Mouse (Mus musculus) thymus, postnatal 0 days (tissue): ENCODE measurements around the gene Pusl1. TPM values are rescaled to one million over a fixed set of nuclear protein-coding genes. Genes with fewer than 3 reads are reported as not detected.

Experiments
- DNase-seq: peaks from one replicate; pipeline ENCODE4 v3.0.0-alpha.2; 2015; ENCODE audit warnings: low spot score
- polyA plus RNA-seq: library from polyadenylated mRNA; unstranded; fragments of >200 nt; fragmentation: Nextera tagmentation; extraction: Ambion mirVana; gene quantifications from 2 replicates; pipeline ENCODE4 v1.2.1, GENCODE M21; 2015

The Pusl1 gene
- polyA plus RNA-seq, 1 experiment from 2014 or later, result 42.5 TPM

- no peak for DNase-seq
Observed at GRCm38 (mm10) chr4:155887674-155888073, 3.9 kb downstream of the Pusl1 start.

DNA sequence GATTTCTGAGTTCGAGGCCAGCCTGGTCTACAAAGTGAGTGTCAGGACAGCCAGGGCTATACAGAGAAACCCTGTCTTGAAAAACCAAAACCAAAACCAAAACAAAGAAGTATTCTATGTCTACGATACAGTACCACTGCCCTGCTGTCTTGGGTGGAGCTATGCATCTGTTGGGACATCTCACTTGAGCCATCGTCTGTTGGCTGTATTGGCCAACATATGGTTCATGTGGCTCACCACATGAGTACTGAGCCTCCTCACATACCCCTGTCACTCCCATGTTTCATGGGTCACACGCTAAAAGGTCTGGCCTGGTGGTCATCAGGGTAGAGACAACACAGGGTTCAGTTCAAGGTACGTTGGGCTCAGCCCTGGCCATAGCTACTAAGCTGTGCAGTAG is 5.3 kb downstream of the Pusl1 start:
- no peak for DNase-seq

DNA sequence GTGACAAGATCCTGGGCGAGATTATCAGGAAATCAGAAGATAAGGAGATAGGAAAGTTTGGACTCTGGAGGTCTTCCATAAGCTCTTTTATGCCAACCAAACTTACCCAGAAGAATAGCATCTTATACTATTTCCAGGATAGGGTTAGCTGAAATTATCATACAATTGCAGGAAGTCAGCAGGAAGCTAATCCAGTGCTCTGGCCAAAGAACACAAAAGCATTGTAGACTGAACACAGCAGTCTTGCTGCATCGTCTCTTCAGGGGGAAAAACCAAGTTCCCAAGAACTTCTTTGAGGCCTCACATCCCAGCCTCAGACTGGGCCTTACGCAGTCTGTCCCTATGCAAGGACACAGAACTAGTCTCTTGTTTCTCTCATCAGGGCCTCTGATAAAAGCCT is 8.0 kb downstream of the Pusl1 start:
- no peak for DNase-seq

- DNase-seq, result no peak
Observed at GRCm38 (mm10) chr4:155871404-155871803, 20.2 kb downstream of the Pusl1 start.

GRCm38 (mm10) chr4:155869317-155870033 is 22.1 kb downstream of the Pusl1 start, which contains the start of the genes Cptp and Ints11:
Cptp (minus strand) TSS chr4:155869440.
Ints11 (plus strand) TSS chr4:155869546.
- DNase-seq, result peak; percentile 95

GRCm38 (mm10) chr4:155868614-155869298 is 22.8 kb downstream of the Pusl1 start:
- no peak for DNase-seq

DNA sequence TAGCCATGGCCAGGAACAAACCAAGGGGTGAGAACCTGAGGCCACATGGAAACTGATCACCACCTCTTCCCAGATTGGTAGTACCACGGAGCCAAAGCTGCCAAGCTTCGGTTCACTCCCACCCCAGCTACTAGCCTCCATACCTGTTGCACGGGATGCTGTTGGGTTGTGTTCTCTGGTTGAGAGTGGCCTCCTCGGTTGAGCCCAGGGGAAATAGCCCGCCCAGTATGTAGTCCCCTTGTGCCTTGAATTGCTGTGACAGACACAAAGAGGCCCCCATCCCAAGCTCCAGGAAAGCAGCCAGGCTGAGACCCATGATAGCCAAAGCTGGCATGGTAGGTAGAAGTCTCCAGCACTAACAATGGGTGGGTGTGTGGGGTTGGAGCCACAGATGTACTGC is 28.6 kb downstream of the Pusl1 start, which contains the start of gene Tas1r3:
Tas1r3 (minus strand) TSS at position 362 of the 400 bp plus-strand sequence.
- DNase-seq, result no peak

DNA sequence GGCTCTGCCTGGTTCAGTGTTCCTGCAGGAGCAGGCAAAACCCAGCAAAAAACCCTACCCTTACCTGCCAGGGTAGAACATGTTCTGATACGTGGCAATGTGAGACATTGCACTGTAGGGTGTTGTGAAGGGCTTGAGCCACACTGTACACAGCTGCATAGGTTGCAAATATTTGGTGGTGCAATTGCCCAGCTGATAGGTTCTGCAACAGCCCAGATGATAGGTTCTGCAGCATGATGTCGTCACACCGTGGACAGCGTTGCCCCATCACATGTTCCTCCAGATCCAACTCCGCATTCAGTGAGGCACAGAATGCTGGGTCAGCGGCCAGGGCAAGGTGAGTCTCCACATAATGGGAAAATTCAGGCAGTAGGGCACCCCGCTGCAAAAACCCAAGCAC is 29.8 kb downstream of the Pusl1 start:
- DNase-seq, result no peak

- peak; percentile 40 for DNase-seq
Observed at GRCm38 (mm10) chr4:155859318-155859717, 32.3 kb downstream of the Pusl1 start.

DNA sequence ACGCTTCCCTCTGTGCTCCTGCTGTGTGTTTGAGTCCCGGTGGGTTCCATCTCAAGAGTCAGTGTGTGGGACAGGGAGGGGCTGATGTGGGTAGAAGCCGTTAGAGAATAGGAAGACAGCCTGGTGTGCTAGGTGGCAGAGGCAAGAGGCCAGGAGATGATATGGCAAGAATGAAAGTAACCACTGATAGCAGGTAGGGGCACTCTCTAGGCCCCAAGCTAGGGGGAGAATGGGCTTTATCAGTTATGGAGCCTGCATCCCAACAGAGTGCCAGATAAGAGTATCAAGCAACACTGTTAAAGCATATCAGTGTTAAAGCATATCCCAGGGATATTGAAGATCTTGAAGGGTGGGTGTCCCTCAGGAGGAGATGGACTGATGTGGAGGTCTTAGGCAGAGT is 34.7 kb downstream of the Pusl1 start:
- no peak for DNase-seq

- no peak for DNase-seq
Observed at GRCm38 (mm10) chr4:155856071-155856470, 35.5 kb downstream of the Pusl1 start.

DNA sequence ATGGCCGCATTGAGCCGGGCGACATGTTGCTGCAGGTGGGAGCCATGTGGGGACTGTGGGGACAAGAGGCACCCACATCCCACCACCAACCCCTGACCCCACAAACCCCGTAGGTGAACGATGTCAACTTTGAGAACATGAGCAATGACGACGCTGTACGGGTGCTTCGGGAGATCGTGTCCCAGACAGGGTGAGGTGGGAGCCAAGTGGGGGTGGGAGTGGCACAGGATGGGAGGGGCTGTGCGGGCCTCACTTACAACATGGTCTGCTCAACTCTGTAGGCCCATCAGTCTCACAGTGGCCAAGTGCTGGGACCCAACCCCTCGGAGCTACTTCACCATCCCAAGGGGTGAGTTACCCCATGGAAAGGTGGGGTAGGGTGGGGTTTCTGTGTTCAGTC is 36.6 kb downstream of the Pusl1 start:
- no peak for DNase-seq

- DNase-seq, result no peak
Observed at GRCm38 (mm10) chr4:155853421-155853820, 38.2 kb downstream of the Pusl1 start.

DNA sequence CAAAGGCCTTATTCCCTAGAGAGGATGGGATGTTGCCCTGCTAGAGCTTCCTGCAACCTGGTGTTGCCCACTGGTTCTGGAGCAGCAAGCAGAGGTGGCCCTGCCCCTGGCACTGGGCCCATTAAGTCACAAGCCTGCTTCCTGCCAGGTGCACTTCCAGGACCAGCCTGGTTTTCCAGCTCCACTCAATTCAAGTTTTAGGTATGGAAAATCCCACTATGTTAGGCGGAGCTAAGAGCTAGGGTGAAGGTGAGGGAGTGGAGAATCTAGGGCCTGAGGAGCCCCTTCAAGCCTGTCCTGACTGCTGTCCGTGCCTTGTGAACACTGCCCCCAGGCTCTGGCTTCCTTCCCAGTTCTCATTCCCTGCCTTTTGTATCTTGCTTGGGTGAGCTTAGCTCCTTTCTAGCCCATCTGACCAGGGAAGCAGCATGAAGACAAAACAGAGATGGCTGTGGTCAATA is 39.6 kb downstream of the Pusl1 start:
- no peak for DNase-seq

- DNase-seq, result no peak
Observed at GRCm38 (mm10) chr4:155851368-155851767, 40.2 kb downstream of the Pusl1 start.

DNA sequence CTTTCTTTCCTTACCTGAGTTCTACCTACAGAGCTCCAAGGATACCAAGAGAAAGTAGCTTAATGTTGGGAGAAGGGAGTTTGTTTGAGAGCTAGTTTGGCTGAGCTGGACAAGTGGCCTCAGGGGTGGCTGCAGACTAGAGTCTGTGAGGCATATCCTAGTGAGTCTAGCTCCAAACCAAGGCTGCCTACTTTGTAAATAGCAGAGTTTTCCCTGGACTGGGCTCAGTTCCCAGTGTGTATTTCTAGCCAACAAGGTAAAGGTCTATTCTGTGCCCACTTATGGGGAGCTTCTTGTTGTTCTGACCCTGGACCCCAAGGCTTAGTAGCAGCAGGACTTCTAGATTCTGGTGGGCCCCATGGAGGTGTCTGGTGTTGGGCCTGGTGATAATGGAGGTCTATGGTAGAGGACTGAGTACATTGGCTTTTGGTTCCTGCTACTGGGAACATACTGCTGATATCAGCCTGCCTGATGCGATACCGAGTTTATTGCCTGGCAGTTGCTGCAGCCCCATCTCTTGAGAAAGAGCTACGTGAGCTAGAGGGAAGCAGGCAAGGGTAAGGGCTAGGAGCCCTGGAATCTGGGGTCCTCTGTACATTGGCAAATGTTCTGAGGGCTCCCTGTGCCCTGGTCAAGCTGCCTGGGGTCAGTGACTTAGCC is 41.7 kb downstream of the Pusl1 start:
- no peak for DNase-seq

DNA sequence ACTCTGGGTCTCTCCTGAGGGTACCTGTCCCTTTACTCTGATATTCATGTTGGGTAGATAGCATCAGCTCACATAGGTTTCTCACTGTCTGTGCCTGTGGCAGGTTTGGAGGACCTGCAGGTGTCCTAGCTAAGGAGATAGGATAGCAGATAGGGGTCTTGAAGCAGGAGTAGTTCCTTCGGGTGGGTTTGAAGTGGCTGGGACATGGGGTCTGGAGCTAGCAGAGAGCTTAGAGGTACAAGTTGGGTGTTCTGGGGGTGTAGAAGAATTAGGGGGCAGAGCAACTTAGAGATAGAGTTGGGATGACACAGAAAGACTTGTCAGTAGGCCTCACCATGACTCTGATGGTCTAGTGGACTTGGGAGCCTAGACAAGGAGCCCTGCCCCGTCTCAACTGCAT is 42.2 kb downstream of the Pusl1 start:
- no peak for DNase-seq

DNA sequence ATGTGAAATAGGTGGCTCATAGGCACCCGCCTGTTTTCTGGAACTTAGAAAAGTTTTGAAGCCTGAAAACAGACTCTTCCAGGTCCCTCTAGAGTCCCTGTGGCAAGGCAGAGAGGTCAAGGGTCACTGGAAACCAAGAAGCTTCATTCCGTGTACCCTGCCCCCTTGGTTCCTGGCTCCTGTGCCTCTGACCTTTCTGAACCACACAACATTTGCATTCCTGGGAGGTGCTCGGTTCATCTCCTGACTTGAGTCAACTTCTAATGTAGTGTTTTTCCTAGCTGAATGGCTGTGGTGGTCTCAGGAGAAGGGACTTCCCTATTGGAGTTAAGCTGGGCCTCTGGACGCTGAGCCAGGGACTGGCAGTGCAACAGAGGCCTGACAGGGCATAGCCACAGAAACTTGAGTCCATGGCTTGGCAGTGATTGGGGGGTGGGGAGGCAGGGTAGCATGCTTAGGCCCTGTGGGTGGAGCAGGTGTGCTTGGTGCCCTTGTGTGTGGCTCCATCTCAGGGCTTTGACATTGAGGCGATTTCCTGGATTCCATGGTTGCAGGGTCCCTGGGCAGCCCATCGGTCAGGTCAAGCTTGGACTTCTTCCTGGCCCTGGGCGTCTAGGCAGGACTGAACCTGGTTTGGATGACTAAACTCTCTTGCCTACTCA is 43.0 kb downstream of the Pusl1 start:
- DNase-seq, result no peak

- DNase-seq, result peak; percentile 50
Observed at GRCm38 (mm10) chr4:155847591-155848352, 43.8 kb downstream of the Pusl1 start.

DNA sequence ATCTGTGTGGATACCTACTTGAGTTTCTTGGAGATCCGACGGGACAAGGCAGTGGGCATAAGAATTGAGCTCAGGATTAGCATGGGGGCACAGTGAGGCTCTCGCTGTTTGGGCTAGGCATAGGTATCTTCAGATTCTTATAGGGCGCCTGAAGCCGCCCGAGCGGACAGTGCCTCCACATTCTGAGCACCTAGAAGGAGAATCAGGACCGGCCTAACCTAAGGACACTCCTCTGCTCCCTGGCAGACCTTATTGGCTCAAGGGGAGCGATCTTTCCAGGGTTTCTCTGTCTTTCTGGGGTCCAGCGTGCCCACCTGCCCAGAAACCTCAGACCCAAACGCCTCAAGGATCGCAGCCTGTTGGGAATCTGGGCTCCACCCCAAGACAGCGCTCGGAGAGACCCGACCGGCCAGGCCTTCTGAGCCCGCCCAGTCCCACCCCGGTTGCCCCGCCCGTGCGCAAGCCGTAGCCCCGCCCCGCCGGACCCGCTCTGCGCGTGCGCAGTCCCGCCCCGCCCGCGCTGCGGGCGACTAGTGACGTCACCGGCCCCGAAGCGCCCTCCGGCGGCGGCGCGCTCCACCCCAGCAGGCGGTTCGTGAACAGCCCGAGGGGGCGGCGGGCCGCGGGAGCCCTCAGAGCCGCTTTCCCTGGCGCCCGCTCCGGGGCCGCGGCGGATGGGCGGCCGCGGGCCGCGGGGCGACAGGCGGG is 44.6 kb downstream of the Pusl1 start, which contains the start of gene Dvl1:
Dvl1 (plus strand) TSS at position 532 of the 708 bp plus-strand sequence.
- DNase-seq, result peak; percentile 93
